Mouse (Mus musculus): ENCODE data around the gene Atg4c.

The Atg4c gene

DNA sequence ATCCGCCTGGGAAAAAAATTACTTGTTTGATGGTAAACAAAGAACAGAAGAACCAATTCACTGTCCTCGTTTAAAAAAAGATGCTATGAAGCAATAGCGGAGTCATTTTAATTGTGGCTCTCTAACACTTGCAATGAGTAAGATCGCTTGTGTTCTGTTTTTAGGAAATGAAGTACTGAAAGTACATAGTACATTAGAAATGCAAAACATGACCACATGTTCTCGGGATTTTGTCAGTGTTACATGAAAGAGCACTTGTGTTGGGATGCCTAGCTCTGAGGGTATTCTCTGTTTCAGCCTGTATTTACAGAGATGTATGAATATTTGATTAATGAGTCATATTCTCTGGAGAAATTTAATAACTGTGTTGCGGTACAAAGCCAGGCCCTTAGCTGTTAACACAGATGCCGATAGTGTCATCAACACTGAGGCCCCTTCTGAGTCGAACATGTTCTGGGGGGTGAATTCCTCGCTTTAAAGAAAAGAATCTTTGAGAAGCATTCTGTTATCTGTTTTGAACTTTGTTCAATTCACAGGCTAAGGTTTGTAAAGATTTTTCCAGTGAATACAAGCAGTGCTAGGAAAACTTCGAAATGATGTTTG, 73.2 kb downstream of the Atg4c start:
- DNase-seq: no peak

DNA sequence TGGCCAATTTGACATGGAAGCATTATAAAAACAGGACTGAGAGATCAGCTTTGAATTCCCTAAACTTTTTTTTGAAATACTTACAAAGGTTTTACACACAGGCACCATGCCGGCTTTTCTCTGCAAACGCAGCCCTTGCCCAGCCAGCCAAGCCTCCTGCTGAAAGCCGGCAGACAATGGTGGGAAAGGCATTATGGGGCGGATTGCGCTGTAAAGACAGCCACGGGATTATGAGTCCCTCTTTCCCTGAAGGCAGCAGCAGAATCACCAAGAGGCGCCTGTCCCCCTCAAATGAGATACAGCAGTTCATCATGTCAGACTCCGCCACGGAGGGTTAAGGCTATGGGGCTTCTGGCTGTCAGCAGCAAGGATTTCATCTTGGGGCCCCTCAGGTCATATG, 79.1 kb downstream of the Atg4c start:
- no peak for DNase-seq

DNA sequence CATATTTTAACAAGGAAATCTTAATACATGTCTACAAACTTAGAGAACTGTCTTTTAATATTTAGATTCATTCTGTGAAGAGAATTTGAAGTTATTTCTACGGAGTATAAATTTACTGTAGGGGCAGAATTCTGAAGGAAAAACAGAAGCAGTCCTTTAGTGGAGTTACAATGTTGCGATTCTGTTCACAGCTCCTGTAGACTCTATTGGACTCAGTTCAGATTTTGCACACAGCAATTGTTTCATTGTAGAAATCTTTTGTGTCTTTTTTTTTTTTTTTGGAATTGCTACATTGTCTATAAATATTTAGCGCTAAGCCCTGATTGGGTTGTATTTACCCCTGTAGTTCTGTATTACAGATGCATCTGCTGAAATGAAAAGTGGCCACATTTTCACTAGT, 79.7 kb downstream of the Atg4c start:
- DNase-seq: no peak

DNA sequence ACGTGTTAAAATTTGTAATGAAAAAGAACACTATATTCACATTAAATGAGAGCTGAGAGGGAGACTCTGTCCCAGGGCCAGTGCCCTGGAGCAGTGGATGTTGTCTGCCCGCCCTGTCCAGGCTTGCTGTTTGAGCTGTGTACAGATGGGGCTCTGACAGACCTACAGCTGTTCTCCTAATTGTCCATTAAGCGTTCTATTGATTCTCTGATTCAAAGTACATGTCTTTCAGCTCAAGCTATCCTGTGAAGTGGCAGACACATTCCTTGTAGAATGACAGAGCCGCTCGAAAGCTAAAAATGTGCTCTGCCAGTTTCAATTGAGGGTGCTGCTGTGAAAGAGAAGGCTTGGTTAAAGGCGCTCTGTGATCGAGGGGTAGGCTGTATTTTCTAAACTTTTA, 80.2 kb downstream of the Atg4c start:
- no peak for DNase-seq

DNA sequence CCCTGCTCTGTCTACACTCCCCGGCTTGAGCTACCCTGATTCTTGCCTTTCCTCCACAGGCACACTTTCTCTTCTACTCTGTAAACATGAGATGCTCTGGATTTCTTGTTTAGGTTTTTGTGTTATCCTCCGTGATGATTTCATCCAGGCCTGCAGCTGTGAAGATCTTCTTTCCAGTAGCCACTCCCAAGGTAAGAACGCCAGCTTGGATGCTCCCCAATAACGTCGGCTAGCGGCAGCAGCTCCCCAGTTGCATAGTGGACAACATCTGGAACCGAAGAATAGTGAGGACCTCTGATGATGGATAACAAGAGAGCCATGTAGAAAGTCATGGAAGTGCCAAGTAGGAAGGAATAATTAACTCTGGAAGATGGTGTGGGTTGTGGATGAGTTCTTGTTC, 85.1 kb downstream of the Atg4c start:
- DNase-seq: no peak

GRCm38 (mm10) chr4:99281711-99282110, 88.0 kb downstream of the Atg4c start:
- no peak for DNase-seq

DNA sequence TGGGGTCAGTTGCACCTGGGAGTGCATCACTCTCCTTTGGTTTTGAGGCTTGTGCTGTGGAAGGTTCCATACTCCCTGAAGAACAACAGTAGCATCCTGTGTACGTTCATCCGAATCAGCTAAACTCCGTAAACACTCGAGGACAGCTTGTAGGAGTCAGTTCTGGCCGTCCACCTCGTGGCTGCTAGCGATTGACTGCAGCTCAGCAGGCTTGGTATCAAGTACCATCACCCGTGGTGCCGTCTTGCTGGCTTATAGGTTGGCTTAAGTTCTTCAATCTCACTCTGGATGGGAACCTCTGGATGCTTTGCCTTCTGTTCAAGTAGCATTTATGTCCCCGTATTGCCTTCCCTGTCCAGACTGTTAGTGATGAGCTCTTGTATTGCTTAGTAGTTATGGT, 95.6 kb downstream of the Atg4c start:
- no peak for DNase-seq

- DNase-seq: peak; percentile 25
Observed at GRCm38 (mm10) chr4:99298676-99299075, 104.9 kb downstream of the Atg4c start.

- no peak for DNase-seq
Observed at GRCm38 (mm10) chr4:99304793-99305192, 111.1 kb downstream of the Atg4c start.

Measured in thymus, postnatal 14 days (tissue).